Mouse (Mus musculus): ENCODE measurements at regions not wholly inside any gene's neighbourhood (a gene's known extent, or its start where the extent isn't known, plus 50 kb on each side); places are given as distances from the start of the nearest gene placed in this dataset.

DNA sequence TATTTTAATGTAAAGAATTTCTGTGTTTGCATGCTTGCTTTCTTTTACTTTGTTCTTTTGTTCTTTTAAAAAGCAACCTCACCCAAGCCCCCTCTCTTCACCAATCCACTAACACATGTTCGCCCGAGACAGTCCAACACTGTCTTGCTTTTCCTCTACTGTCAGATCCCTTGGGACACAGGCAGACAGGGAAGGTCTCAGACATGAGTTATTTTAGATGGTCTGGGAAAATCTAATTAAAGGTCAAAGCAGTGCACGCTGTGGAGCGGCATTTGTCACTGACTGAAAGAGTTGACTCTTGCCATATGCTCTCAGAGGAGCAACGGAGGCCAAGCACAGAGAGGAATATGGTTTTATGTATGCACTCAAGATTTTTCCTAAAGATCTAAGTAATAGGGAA, 279.6 kb downstream of the Gm11146 start:
- DNase-seq (ENCODE audit: inconsistent ontology term): no peak

GRCm38 (mm10) chr16:77318150-77318549, 283.7 kb downstream of the Gm11146 start:
- DNase-seq (ENCODE audit: inconsistent ontology term): no peak

DNA sequence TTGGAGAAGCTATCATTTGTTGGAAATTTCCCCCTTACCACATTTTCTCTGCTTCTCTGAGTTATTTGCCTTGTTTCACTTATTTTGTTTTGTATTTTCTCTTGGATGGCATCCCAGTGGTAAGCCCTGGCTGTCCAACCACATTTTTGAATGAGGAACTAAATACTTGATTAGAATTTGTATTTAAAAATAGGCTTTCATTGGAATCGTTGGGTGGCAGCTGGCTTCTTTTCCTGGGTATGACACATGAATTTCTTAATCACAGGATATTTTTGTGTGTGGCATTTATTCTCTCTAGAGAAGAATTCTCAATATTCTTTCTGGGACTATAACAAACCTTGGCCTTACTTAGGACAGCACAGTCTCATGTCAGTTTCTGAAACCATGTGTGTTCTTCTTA, 286.5 kb downstream of the Gm11146 start:
- peak; percentile 86 for DNase-seq (ENCODE audit: inconsistent ontology term)

GRCm38 (mm10) chr16:77313195-77313594, 288.7 kb downstream of the Gm11146 start:
- no peak for DNase-seq (ENCODE audit: inconsistent ontology term)

- DNase-seq (ENCODE audit: inconsistent ontology term): peak; percentile 86
Observed at GRCm38 (mm10) chr16:77301270-77302171, 288.0 kb downstream of the Usp25 start.

DNA sequence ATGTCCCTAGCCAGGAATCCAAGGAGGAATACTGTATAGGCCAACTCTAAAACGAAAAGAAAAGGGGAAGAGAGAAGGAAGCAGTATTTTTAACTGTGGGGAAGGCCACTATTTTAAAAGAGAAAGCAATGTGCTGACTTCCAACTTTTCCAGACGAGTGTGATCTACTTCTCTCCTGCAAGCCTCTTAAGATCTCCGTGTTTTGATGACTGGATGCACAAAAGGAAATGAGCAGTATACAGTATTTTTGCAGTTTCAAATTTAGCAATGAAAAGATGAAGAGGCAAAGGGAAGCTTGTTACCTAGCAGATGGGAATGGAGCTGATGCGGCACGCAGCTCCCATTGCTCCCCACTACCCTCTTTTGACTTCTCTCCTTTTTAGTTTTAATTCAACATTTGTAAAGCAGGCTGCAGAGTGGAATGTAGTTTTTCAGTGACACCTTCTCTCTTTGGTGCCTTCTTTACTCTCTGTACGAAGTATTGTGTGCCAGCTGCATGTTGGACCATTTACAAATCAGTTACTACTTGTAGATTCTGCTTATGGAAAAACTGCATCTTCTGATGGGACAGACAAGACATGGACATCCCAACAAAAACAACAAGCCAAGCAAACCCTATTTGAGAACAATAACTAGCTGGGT, 287.2 kb downstream of the Usp25 start:
- peak; percentile 32 for DNase-seq (ENCODE audit: inconsistent ontology term)

DNA sequence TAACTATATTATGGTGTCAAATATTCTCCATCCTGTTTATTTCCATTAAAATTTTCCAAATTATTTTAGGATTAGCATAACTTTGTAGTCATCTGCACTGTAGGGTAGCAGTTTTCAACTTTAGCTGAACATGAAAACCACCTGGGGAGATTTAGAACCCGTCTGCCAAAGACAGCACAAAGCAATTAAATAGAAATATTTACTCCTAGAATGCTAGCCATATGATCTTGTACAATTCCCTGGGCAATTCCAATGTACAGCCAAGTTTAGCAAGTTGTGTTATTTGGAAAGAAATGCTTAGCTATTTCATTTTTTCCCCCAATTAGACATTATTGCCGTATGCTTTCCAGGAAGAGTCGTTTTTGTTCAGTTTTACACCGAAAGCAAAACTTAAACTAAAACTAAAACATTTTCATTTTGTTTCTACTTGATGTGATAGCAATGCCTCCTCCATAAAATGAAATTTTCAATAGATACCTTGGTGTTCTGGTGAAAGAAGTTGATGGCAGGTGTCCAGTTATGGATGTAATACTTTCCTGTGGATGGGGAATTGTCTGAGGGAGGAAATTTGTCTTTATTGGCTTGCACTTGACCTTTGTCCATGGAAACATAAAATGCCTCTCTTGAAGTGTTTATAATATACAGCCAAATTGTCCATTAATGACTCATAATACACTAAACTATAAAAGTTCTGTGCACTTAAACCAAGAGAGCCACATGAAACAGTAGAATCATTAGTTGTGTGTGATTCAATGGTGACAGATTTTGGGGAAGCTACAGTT, 282.3 kb downstream of the Usp25 start:
- peak; percentile 59 for DNase-seq (ENCODE audit: inconsistent ontology term)

GRCm38 (mm10) chr16:77292317-77292771, 278.8 kb downstream of the Usp25 start:
- DNase-seq (ENCODE audit: inconsistent ontology term): peak; percentile 68

DNA sequence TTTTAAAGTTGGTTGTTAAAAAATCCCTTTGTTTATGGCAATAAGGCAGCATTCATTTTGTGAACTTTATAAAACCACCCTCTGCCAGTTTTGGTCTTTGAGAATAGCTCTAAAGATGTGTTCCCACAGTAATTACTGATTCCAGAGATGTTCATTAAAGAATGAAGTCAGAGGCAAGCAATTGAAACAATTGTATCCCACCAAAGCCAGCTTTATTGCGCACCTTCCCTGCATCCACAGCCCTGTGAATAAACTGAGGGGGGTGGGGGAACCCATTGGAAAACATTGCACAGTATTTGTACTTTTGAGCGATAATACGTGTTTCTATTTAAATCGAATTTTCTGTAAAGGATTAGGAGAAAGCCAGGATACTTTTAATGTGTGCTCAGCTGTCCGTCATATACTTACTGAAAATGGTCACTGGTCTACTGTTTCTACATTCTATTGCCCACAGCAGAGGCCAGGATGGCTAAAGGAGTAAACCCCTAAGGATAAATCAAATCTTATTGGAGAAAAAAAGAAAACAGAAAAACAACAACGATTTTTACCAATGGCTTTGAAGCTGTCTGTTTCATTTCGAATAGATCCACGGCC, 278.3 kb downstream of the Usp25 start:
- DNase-seq (ENCODE audit: inconsistent ontology term): peak; percentile 80

DNA sequence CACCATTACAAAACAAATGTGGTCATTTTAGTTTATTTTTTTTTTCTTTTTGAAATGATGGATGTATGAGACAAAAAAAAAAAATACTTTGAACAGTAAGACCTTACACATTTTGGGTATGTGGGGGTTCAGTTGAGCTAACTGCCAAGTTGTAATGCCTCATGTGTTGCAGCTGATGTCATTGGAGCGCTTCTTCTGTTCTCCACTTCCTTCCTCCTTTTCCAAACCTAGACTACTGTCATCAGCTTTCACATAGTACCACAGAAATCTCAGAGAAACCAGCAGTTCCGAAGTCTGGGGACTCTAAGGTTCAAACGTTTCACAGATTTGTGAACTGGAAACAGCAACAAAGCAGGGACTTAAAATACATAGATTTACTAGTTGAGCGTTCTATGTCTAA, 270.7 kb downstream of the Usp25 start:
- no peak for DNase-seq (ENCODE audit: inconsistent ontology term)

DNA sequence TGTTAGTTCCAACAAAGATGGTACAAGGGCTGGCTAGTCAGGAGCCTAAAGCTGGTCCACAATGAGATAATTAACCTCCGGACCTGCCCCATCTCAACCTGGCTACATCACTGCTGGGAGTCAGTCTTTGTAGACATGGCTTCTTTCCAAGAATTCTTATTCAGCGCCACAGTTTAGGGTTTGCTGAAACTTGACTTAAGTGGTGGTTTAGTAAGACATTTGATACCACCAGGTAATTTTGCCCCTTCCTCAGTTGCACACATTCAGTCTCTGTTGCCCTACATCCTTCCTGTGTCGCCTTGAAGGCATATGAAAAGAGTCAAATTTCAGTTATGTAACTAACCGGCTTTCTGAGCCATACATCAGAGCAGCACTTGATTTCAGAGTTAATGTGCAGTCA, 266.4 kb downstream of the Usp25 start:
- no peak for DNase-seq (ENCODE audit: inconsistent ontology term)

DNA sequence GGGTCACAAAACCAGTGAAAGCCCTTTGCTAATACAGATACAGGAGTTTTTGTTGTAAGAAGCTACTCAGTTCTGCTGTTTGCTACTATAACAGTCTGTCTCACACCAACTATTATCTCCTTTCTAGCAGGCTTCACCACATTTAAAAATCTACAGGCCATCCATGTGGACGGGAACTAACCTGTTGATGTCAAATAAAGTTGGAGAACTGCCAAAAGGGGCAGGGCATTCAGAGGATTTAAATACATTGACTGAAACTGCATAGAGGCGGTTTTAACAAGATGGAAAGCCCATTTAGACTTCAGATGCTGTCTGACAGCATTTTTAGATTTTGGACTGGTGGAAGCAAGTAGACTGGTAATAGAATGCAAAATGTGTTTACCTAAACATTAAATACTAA, 266.0 kb downstream of the Usp25 start:
- no peak for DNase-seq (ENCODE audit: inconsistent ontology term)

DNA sequence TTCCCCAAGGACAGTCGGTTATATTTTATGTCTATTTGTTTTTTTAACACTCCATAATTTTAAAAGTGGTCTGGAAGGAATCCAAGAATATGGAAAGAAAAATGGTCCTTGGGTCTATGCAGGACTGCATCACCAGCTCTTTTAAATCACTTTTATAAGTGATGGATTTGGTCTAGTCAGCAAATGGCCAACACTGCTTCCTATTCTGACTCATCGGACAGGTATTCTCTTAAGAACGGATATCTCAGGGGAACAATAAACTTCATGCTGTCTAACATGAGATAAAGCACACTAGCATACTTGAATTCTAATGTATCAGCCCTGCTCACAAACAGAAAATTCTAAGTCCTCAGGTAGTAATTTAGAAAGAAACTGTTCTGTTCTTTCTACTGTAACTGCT, 259.8 kb downstream of the Usp25 start:
- no peak for DNase-seq (ENCODE audit: inconsistent ontology term)

GRCm38 (mm10) chr16:77268926-77269325, 255.4 kb downstream of the Usp25 start:
- peak; percentile 73 for DNase-seq (ENCODE audit: inconsistent ontology term)

GRCm38 (mm10) chr16:77267679-77268078, 254.2 kb downstream of the Usp25 start:
- DNase-seq (ENCODE audit: inconsistent ontology term): peak; percentile 82

DNA sequence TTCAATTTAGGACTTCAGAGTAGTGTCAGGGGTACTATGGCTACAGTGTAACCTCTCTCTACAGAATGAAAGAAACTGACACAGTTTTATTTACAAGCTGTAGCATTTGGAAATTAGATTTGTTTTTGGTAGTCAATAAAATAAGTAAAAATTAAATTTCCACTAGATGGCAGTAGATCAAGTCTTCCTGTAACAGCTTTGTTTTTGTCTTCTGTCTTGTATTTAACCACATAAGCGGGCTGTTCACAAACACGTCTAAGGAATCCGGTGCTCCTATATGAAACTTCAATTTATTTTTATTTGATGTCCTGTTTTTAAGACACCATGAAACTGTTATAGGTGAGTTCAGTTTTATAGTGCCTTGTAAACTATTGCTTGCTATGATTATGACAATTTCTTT, 238.8 kb downstream of the Usp25 start:
- peak; percentile 42 for DNase-seq (ENCODE audit: inconsistent ontology term)

DNA sequence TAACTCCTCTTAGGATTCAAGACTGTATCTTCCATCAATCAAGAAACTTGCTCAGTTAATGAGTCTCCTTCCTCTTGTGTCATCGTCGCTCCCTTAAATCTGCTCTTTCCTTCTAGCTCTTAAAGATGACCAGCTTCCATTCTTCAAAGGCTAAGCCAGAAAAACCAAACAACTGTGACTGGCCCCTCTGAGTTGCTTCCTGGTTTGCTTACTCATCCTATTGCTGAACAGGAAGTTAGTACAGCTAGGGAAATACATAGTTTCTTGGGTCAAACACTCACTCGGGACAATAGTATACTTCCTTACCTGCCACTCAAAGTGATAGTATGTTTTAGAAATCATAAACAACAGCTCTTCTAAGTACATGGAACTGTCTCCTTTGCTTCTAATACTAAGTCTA, 237.9 kb downstream of the Usp25 start:
- no peak for DNase-seq (ENCODE audit: inconsistent ontology term)

DNA sequence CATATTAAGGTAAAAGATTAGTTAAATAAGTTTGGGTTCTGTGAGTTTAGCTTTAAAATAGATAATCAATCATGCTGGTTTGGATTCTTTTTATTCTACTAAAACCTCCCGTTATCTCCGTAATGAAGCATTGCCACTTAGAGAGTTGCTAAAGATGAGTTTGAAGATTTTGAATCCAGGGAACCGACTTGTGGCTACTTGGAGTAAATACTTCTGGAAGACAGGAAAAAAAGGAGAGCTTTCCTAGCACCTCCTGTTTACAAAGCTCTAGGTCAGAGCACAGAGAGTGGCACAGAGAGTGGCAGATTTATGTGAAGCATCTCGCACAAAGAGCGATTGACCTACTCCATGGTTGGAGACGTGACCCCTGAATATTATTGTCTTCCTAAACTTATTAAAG, 227.4 kb downstream of the Usp25 start:
- DNase-seq (ENCODE audit: inconsistent ontology term): no peak

DNA sequence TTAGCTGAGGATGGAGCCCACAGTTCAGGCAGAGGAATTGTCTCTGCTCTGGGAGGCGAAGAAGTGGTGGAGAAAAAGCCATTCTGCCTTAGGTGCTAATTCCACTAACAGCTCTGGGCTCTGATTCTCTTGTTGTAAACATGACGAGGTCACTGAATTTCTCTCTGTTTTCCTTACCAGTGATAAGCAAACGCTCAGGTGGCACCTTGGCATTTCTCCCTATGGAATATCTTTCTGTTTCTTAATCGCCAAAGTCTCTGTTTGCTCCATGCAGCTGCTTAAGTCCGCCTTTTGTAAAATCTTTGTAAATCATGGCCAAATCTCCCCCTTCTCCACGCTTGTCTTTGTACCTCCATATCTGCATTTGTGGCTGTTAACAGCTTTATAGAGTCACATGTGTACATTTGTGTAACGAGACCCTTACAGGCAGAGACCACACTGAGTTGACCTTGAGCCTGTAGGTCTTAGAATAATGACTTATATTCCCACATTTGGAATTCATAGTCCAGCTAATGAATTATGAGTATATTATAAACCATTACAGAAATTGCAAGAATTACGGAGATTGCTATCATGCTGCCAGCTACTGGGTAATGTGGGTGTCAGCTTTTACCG, 225.8 kb downstream of the Usp25 start:
- peak; percentile 36 for DNase-seq (ENCODE audit: inconsistent ontology term)

GRCm38 (mm10) chr16:77238358-77239175, 225.1 kb downstream of the Usp25 start:
- no peak for DNase-seq (ENCODE audit: inconsistent ontology term)
